Mouse (Mus musculus) testis, adult 2 months (tissue): Measurements from ENCODE around the gene Tmem183a. TPM values are rescaled to one million over a fixed set of nuclear protein-coding genes. Genes with fewer than 3 reads are reported as not detected.

Experiments
- H3K27ac ChIP-seq: fragments of 200-500 bp; 2 replicates; pipeline ENCODE4 v1.5.1; 2012; ENCODE audit warnings: low read depth, low read length; ENCODE audit not compliant: control insufficient read depth, insufficient read depth
- H3K27me3 ChIP-seq: fragments of 200-500 bp; 2 replicates; pipeline ENCODE4 v1.6.1; 2012; ENCODE audit warnings: mild to moderate bottlenecking, low read length, moderate library complexity; ENCODE audit not compliant: control insufficient read depth, insufficient read depth
- H3K36me3 ChIP-seq: fragments of 200-500 bp; 2 replicates; pipeline ENCODE4 v1.6.1; 2012; ENCODE audit warnings: mild to moderate bottlenecking, low read length; ENCODE audit not compliant: control insufficient read depth, insufficient read depth
- H3K4me1 ChIP-seq: fragments of 200-500 bp; 2 replicates; pipeline ENCODE4 v1.6.1; 2012; ENCODE audit warnings: low read length; ENCODE audit not compliant: control insufficient read depth, insufficient read depth
- H3K4me3 ChIP-seq: fragments of 200-500 bp; 2 replicates; pipeline ENCODE4 v1.5.1; 2012; ENCODE audit warnings: low read depth, mild to moderate bottlenecking, low read length, moderate library complexity, mixed read lengths; ENCODE audit not compliant: control insufficient read depth
- CTCF ChIP-seq: fragments of 200-500 bp; IDR thresholded peaks from 2 replicates; pipeline ENCODE4 v1.5.1; 2012; ENCODE audit warnings: low read depth, mild to moderate bottlenecking, inconsistent platforms, low read length, moderate library complexity; ENCODE audit not compliant: control insufficient read depth, insufficient read depth, insufficient replicate concordance
- POLR2A ChIP-seq: fragments of 200-500 bp; IDR thresholded peaks from 2 replicates; pipeline ENCODE4 v1.6.1; 2012; ENCODE audit warnings: low read depth, mild to moderate bottlenecking, inconsistent platforms, low read length, moderate library complexity; ENCODE audit not compliant: control insufficient read depth
- polyA plus RNA-seq: library from polyadenylated mRNA; depleted of rRNA; stranded (reverse); fragments of >200 nt; gene quantifications from 2 replicates; pipeline ENCODE4 v1.2.3, GENCODE M21; 2012

Gene Tmem183a
- polyA plus RNA-seq, 1 experiment = 127 TPM

DNA sequence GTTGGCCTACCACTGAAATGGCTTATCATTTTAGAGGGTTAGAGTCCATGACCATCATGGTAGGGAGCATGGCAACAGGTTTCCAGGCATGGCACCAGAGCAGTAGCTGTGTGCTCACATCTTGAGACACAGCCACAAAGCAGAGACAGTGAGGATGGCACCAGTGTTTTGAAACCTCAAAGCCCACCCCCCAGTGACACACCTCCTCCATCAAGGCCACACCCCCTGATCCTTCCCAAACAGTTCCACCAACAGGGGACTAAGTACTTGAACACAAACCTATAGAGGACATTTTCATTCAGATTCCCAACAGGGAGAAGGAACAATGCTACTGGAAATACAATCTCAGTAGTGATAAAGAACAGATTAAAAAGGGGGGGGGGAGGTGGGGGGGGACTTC is 23.4 kb upstream of the Tmem183a start:
- Histone ChIP-seq H3K27ac (no peak overlapping the region), H3K36me3 (no peaks in the 10 kb centered on the region)

GRCm38 (mm10) chr1:134384581-134384980 is 22.8 kb upstream of the Tmem183a start:
- no peak overlapping the region for H3K27ac ChIP-seq
- TF ChIP-seq CTCF (no peak), POLR2A (no peak)
- H3K4me1 ChIP-seq = peaks cover 5% of the 10 kb centered on the region
- no peak overlapping the region; the same call in 1 of the 2 replicates for H3K4me3 ChIP-seq
- H3K36me3 ChIP-seq = no peaks in the 10 kb centered on the region
- H3K27me3 ChIP-seq = no peaks in the 10 kb centered on the region

More for the DNA sequence above, 23.4 kb upstream of the Tmem183a start:
- no peak for TF ChIP-seq CTCF
- no peak for TF ChIP-seq POLR2A
- Histone ChIP-seq H3K27me3 (no peaks in the 10 kb centered on the region), H3K4me1 (peaks cover 5% of the 10 kb centered on the region), H3K4me3 (peak overlapping the region; percentile 41)

DNA sequence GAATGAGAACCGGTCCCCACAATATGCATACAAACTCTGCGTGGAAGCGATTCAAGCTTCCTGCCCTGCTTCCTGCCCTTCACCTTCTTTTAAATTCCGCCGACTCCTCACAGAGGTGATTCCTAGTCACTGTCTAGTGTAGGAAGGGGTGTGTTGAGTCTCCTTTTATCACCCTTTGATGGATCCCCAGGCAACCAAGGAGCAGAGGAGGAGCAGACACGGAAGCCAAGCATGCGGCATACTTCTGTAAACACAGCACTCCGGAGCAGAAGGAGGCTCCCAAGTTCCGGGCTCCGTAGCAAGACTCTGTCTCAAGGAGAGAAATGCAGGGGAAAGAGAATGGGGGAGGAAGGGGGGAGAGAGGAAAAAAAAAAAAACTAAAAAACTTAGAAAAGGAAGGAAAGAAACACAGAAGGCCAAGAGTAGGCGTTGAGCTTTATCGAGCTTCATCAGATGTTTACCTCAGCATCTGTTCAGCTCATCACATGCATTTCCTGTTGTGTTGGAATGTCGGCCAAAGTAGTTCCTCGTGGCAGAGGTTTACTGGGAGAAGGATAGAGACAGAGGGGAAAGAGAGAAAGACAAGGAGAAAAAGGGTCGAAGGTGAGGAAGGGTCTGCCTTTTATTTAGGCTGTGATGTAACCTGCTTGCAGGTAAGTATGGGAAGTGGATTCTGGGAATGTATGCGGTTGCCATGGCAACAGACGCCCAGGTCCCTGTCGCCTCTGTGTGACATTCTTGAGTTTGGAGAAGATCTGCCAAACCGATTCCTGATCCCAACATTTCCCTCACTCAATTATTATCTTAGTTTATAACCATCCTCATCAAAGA is 20.2 kb upstream of the Tmem183a start:
- peak overlapping the region; percentile 7; the same call in 1 of the 2 replicates for H3K27ac ChIP-seq
- H3K27me3 ChIP-seq = no peaks in the 10 kb centered on the region
- H3K4me3 ChIP-seq = peak overlapping the region; percentile 57
- H3K36me3 ChIP-seq = no peaks in the 10 kb centered on the region
- peaks cover 5% of the 10 kb centered on the region for H3K4me1 ChIP-seq
- no peak for TF ChIP-seq CTCF
- peak; percentile 42; the same call in 1 of the 2 replicates for TF ChIP-seq POLR2A

- no peaks in the 10 kb centered on the region for H3K36me3 ChIP-seq
- peak overlapping the region; percentile 23; the same call in 1 of the 2 replicates for H3K4me3 ChIP-seq
- H3K27ac ChIP-seq = no peak overlapping the region
- H3K27me3 ChIP-seq = no peaks in the 10 kb centered on the region
- H3K4me1 ChIP-seq = peaks cover 5% of the 10 kb centered on the region
- TF ChIP-seq CTCF (no peak), POLR2A (no peak)
These were observed 19.3 kb upstream of the Tmem183a start for GRCm38 (mm10) chr1:134381051-134381450.

DNA sequence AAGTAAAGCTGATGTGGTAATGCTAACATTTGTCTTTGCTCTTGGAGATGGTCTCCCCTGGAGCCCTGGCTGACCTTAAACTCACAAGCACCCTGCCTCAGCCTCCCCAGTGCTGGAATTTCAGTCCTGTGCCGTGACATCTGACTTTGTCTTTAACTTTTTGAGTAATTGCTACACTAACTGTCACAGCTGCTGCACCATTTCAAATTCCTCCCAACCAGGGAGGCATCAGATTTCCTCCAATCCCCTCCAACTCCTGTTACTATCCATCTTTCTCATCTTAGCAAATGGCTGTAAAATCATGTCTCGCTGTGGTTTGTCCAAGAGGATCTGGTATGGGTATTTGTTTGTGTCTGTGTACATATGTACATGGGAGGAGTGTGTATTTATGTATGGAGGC is 12.3 kb upstream of the Tmem183a start:
- H3K36me3 ChIP-seq = no peaks in the 10 kb centered on the region
- no peak overlapping the region for H3K27ac ChIP-seq
- no peaks in the 10 kb centered on the region for H3K4me1 ChIP-seq
- no peaks in the 10 kb centered on the region for H3K27me3 ChIP-seq
- TF ChIP-seq POLR2A = no peak
- TF ChIP-seq CTCF = no peak
- no peak overlapping the region for H3K4me3 ChIP-seq

- H3K4me3 ChIP-seq = no peak overlapping the region
- H3K27me3 ChIP-seq = no peaks in the 10 kb centered on the region
- H3K27ac ChIP-seq = peak overlapping the region; percentile 9; the same call in 1 of the 2 replicates
- H3K36me3 ChIP-seq = no peaks in the 10 kb centered on the region
- H3K4me1 ChIP-seq = no peaks in the 10 kb centered on the region
- TF ChIP-seq POLR2A = no peak
- TF ChIP-seq CTCF = no peak
These were observed 7.1 kb upstream of the Tmem183a start for GRCm38 (mm10) chr1:134368777-134369337.

DNA sequence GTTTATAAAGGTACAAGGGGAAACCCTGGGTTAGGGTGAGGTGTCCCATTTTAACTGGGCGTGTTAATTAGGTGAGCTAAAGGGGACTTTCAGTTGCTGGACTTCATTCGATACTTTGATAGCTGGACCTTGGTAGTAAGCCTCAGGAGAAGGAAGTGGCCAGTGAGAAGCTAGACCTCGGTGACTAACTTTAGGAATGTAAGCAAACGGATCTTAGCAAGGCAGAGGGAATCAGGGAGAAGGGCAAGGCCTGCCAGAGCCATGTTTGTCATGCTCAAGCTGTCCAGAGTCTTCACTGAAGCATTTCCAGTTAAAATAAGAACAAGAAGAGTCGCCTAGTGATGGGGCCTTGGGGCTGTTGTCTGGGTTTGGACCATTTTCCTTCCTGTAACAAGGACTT is 3.7 kb upstream of the Tmem183a start:
- Histone ChIP-seq H3K27me3 (no peaks in the 10 kb centered on the region), H3K36me3 (no peaks in the 10 kb centered on the region), H3K4me3 (no peak overlapping the region), H3K27ac (no peak overlapping the region), H3K4me1 (peaks cover 5% of the 10 kb centered on the region)
- no peak for TF ChIP-seq CTCF
- TF ChIP-seq POLR2A = no peak
